Mouse (Mus musculus) kidney, adult 2 months (tissue): ENCODE results near the gene Ctse.

Source experiments
- CTCF ChIP-seq: fragments of 200-500 bp; conservative IDR thresholded peaks from 2 replicates; pipeline ENCODE4 v1.5.1; 2011; ENCODE audit warnings: low read depth, mild to moderate bottlenecking, control low read depth, low read length, moderate library complexity, mixed read lengths; ENCODE audit not compliant: insufficient read depth, insufficient read length
- POLR2A ChIP-seq: fragments of 200-500 bp; IDR thresholded peaks from one replicate; pipeline ENCODE4 v1.6.1; 2011; ENCODE audit warnings: low read depth, low read length, control low read depth

GRCm38 (mm10) chr1:131598905-131599304 lies 39.2 kb upstream of the Ctse start, which contains the start of gene Avpr1b:
- TF ChIP-seq CTCF: no peak
- no peak for TF ChIP-seq POLR2A
